Mouse (Mus musculus) granulocyte monocyte progenitor cell, adult 5-6 weeks (primary cell): ENCODE data around the gene Gm12794. TPM values are rescaled to one million over a fixed set of nuclear protein-coding genes. Genes with fewer than 3 reads are reported as not detected.
"Not testable (repeated sequence)": the region's sequence is repeated elsewhere in the genome, so short reads cannot be mapped to it uniquely, and the experiment has no call there.

Experiments
- ATAC-seq: replicated peaks from 2 replicates; pipeline ENCODE4 v1.8.0; 2016; ENCODE audit warnings: mild to moderate bottlenecking, moderate TSS enrichment, inconsistent platforms; ENCODE audit not compliant: poor library complexity, severe bottlenecking
- total RNA-seq, 2 experiments: library from RNA; stranded (forward) in 1 of 2; stranded (reverse) in 1 of 2; fragments of 200-712, 200-1000 nt in 1 of 2; fragments of >200 nt in 1 of 2; fragmentation: Nextera tagmentation in 1 of 2; gene quantifications; 2 replicates each; pipeline ENCODE4 v1.2.3; 2014 to 2017

Gm12794 gene
- total RNA-seq (2014; fragmentation: Nextera tagmentation) (not detected in 2 replicates), total RNA-seq (2017) (not detected in 2 replicates)

- ATAC-seq = not testable (repeated sequence)
Measured at GRCm38 (mm10) chr4:101940107-101940506, at the start of gene Gm12794. Gene Gm12794, plus strand, starts transcription at chr4:101940407.

GRCm38 (mm10) chr4:101893656-101894420, 46.4 kb upstream of the Gm12794 start, which contains the start of gene C130073F10Rik:
Gene C130073F10Rik, minus strand, starts transcription at chr4:101893789.
- ATAC-seq = no peak

GRCm38 (mm10) chr4:101908821-101909220, 31.4 kb upstream of the Gm12794 start, which contains the start of gene Gm12800:
Gene Gm12800, plus strand, starts transcription at chr4:101909121.
- not testable (repeated sequence) for ATAC-seq

- ATAC-seq = not testable (repeated sequence)
Measured at GRCm38 (mm10) chr4:101980949-101981348, 40.7 kb downstream of the Gm12794 start, which contains the start of gene Gm12790. Gene Gm12790, minus strand, starts transcription at chr4:101981049.

GRCm38 (mm10) chr4:101985678-101986077, 45.5 kb downstream of the Gm12794 start:
- no peak for ATAC-seq

- ATAC-seq = not testable (repeated sequence)
Measured at GRCm38 (mm10) chr4:101986326-101986725, 46.1 kb downstream of the Gm12794 start, which contains the start of gene Gm12789. Gene Gm12789, plus strand, starts transcription at chr4:101986626.

Other genes with a start within 250 kb of the Gm12794 start
- gene Lepr, start 223.0 kb upstream of the Gm12794 start, total RNA-seq (2014; fragmentation: Nextera tagmentation) = not detected in 2 replicates
- 0.17 TPM in 1 of 2 replicates, not detected in the other for gene Lepr, start 223.0 kb upstream of the Gm12794 start, total RNA-seq (2017)
- gene B020004J07Rik, start 96.4 kb upstream of the Gm12794 start, total RNA-seq (2014; fragmentation: Nextera tagmentation) = not detected in 2 replicates
- gene B020004J07Rik, start 96.4 kb upstream of the Gm12794 start, total RNA-seq (2017) = not detected in 2 replicates
- gene C130073F10Rik, start 46.6 kb upstream of the Gm12794 start, total RNA-seq (2014; fragmentation: Nextera tagmentation) = not detected in 2 replicates
- not detected in 2 replicates for gene C130073F10Rik, start 46.6 kb upstream of the Gm12794 start, total RNA-seq (2017)
- gene Gm12800, start 31.3 kb upstream of the Gm12794 start, total RNA-seq (2014; fragmentation: Nextera tagmentation) = not detected in 2 replicates
- gene Gm12800, start 31.3 kb upstream of the Gm12794 start, total RNA-seq (2017) = not detected in 2 replicates
- not detected in 2 replicates for gene Gm12790, start 40.6 kb downstream of the Gm12794 start, total RNA-seq (2014; fragmentation: Nextera tagmentation)
- not detected in 2 replicates for gene Gm12790, start 40.6 kb downstream of the Gm12794 start, total RNA-seq (2017)
- not detected in 2 replicates for gene Gm12789, start 46.2 kb downstream of the Gm12794 start, total RNA-seq (2014; fragmentation: Nextera tagmentation)
- not detected in 2 replicates for gene Gm12789, start 46.2 kb downstream of the Gm12794 start, total RNA-seq (2017)
- 6.1 and 11.4 TPM in 2 replicates for gene Pde4b, start 147.1 kb downstream of the Gm12794 start, total RNA-seq (2014; fragmentation: Nextera tagmentation)
- 10.3 and 16.2 TPM in 2 replicates for gene Pde4b, start 147.1 kb downstream of the Gm12794 start, total RNA-seq (2017)